Comparison of ENCODE assay signal across 8 mouse cellular contexts in the genomic region with DNA sequence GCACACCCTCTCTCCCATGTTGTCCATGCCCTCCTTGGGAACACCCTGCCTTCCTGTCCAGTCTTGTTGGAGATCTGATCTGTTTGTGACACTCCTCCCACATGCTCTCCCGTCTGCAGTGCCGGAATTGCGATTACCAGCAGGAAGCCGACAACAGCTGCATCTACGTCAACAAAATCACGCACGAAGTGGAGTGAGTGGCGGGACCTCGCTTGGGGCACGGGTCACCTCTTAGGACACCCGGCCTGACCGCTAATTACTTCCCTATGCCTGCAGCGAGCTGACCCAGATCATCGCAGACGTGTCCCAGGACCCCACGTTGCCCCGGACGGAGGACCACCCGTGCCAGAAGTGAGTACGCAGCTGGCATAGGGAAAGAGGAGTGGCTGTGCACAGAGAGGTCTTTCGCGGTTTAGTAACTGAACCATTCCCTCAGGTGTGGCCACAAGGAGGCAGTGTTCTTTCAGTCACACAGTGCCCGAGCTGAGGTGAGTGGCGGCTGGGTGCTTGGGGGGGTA. TPM values are rescaled to one million over a fixed set of nuclear protein-coding genes. Genes with fewer than 3 reads are reported as not detected.
DNase-seq lines count a peak whose midpoint lies in the region; ATAC-seq and TF ChIP-seq lines count a peak whose summit lies in the region.

No protein-coding gene starts in this region.

- H3K9me3 ChIP-seq in forebrain, embryonic 13.5 days (replicated peaks) = no peaks in the 10 kb centered on the region
- H3K9me3 ChIP-seq in hindbrain, embryonic 15.5 days = no peaks in the 10 kb centered on the region
- no peaks in the 10 kb centered on the region for H3K9me3 ChIP-seq in limb, embryonic 10.5 days (replicated peaks)
- no peaks in the 10 kb centered on the region for H3K9me3 ChIP-seq in midbrain, embryonic 10.5 days (replicated peaks)

- ATAC-seq in frontal cortex, adult (ENCODE audit: low TSS enrichment) = 0 out of 2 replicates have a peak, but pooled peaks have one; percentile 3
- peak; percentile 0 for ATAC-seq in forebrain, embryonic 13.5 days
- ATAC-seq in hindbrain, embryonic 15.5 days (ENCODE audit: low FRiP score, low read depth) = peak; percentile 19; the same call in 1 of the 2 replicates

- H3K27me3 ChIP-seq in forebrain, embryonic 13.5 days = no peaks in the 10 kb centered on the region
- no peaks in the 10 kb centered on the region for H3K27me3 ChIP-seq in hindbrain, embryonic 15.5 days
- no peaks in the 10 kb centered on the region for H3K27me3 ChIP-seq in limb, embryonic 10.5 days (ENCODE audit: low read depth, poor library complexity, severe bottlenecking)
- no peaks in the 10 kb centered on the region for H3K27me3 ChIP-seq in midbrain, embryonic 10.5 days (ENCODE audit: low read depth, poor library complexity, severe bottlenecking)
- H3K27me3 ChIP-seq in spleen, adult 2 months (ENCODE audit: control insufficient read depth, insufficient read depth, low read length) = no peaks in the 10 kb centered on the region

- DNase-seq in frontal cortex, adult 2 months (ENCODE audit: extremely low spot score in 1 of 2, low spot score in 1 of 2) = no peak
- DNase-seq in cerebellum, adult 11-12 months = peak; percentile 78
- DNase-seq in limb, embryonic 10.5 days (ENCODE audit: low spot score) = peak; percentile 75
- peak; percentile 55 for DNase-seq in midbrain, embryonic 10.5 days (ENCODE audit: low spot score)
- peak in 1 of 2 experiments; percentile 45 for DNase-seq in spleen, adult 2 months (ENCODE audit: low read depth in 1 of 2, low spot score in 2 of 2)

- peak overlapping the region; percentile 77 for H3K4me3 ChIP-seq in forebrain, embryonic 13.5 days
- H3K4me3 ChIP-seq in hindbrain, embryonic 15.5 days = peak overlapping the region; percentile 61
- H3K4me3 ChIP-seq in limb, embryonic 10.5 days = peak overlapping the region; percentile 84
- H3K4me3 ChIP-seq in midbrain, embryonic 10.5 days = peak overlapping the region; percentile 83
- peak overlapping the region; percentile 85 for H3K4me3 ChIP-seq in spleen, adult 2 months (ENCODE audit: extremely low read depth, insufficient read depth, insufficient read length)

- peak; percentile 26; the same call in 1 of the 2 replicates for TF ChIP-seq CTCF in spleen, adult 2 months (IDR thresholded peaks at IDR 0.05; ENCODE audit: extremely low read depth, insufficient read depth, insufficient read length, insufficient replicate concordance)

- peak overlapping the region; percentile 79 for H3K4me2 ChIP-seq in forebrain, embryonic 13.5 days
- H3K4me2 ChIP-seq in hindbrain, embryonic 15.5 days = peak overlapping the region; percentile 67

- peaks cover 36% of the 10 kb centered on the region for H3K36me3 ChIP-seq in forebrain, embryonic 13.5 days (ENCODE audit: poor library complexity, severe bottlenecking)
- peaks cover 25% of the 10 kb centered on the region; the same call in 1 of the 2 replicates for H3K36me3 ChIP-seq in hindbrain, embryonic 15.5 days
- peaks cover 51% of the 10 kb centered on the region for H3K36me3 ChIP-seq in limb, embryonic 10.5 days
- H3K36me3 ChIP-seq in midbrain, embryonic 10.5 days = peaks cover 45% of the 10 kb centered on the region
- H3K36me3 ChIP-seq in spleen, adult 2 months (ENCODE audit: control insufficient read depth, insufficient read depth, low read length) = no peaks in the 10 kb centered on the region; the same call in none of the 2 replicates

- 4% methylated on average over 24 of the region's 24 CpGs for WGBS in forebrain, embryonic 13.5 days
- WGBS in hindbrain, embryonic 15.5 days = 6% methylated on average over 24 of the region's 24 CpGs
- 5% methylated on average over 24 of the region's 24 CpGs for WGBS in limb, embryonic 10.5 days
- WGBS in midbrain, embryonic 10.5 days = 8% methylated on average over 24 of the region's 24 CpGs
- WGBS in spleen, adult 2 months = 7% methylated on average over 24 of the region's 24 CpGs

- peak overlapping the region; percentile 97 for H3K27ac ChIP-seq in forebrain, embryonic 13.5 days
- peak overlapping the region; percentile 99 for H3K27ac ChIP-seq in hindbrain, embryonic 15.5 days (replicated peaks)
- H3K27ac ChIP-seq in limb, embryonic 10.5 days = peak overlapping the region; percentile 93
- H3K27ac ChIP-seq in midbrain, embryonic 10.5 days (replicated peaks) = peak overlapping the region; percentile 96
- H3K27ac ChIP-seq in spleen, adult 2 months (ENCODE audit: insufficient read depth, low read length) = 0 out of 2 replicates have a peak overlapping the region, but pooled peaks have one; percentile 27

- no peak for TF ChIP-seq POLR2A in spleen, adult 2 months (IDR thresholded peaks at IDR 0.05; ENCODE audit: low read depth, low read length)

- H3K9ac ChIP-seq in forebrain, embryonic 13.5 days = peak overlapping the region; percentile 80
- H3K9ac ChIP-seq in hindbrain, embryonic 15.5 days = peak overlapping the region; percentile 77

- peaks cover 20% of the 10 kb centered on the region for H3K4me1 ChIP-seq in forebrain, embryonic 13.5 days
- peaks cover 21% of the 10 kb centered on the region for H3K4me1 ChIP-seq in hindbrain, embryonic 15.5 days (replicated peaks)
- H3K4me1 ChIP-seq in limb, embryonic 10.5 days = peaks cover 19% of the 10 kb centered on the region
- peaks cover 22% of the 10 kb centered on the region for H3K4me1 ChIP-seq in midbrain, embryonic 10.5 days
- no peaks in the 10 kb centered on the region; the same call in 1 of the 2 replicates for H3K4me1 ChIP-seq in spleen, adult 2 months (ENCODE audit: control insufficient read depth, insufficient read depth, insufficient read length)

RNA-seq across cellular contexts. Expression of a gene that starts 0.6 kb away (rescaled TPM):
- polyA plus RNA-seq in frontal cortex, adult 2 months (2012; rRNA removed) = 114 and 129 TPM in 2 replicates
- polyA plus RNA-seq in forebrain, embryonic 13.5 days (2015; fragmentation: Nextera tagmentation; extraction: Ambion mirVana) = 318 and 339 TPM in 2 replicates
- 430 and 435 TPM in 2 replicates for polyA plus RNA-seq in hindbrain, embryonic 15.5 days (2015; fragmentation: Nextera tagmentation; extraction: Ambion mirVana)
- polyA plus RNA-seq in limb, embryonic 10.5 days (2016; fragmentation: Nextera tagmentation; extraction: Ambion mirVana) = 261 and 262 TPM in 2 replicates
- 274 and 283 TPM in 2 replicates for polyA plus RNA-seq in midbrain, embryonic 10.5 days (2016; fragmentation: Nextera tagmentation; extraction: Ambion mirVana)
- 21.5 and 24.6 TPM in 2 replicates for polyA plus RNA-seq in spleen, adult 2 months (2012; rRNA removed)

RNA-seq across cellular contexts. Expression of a gene that starts 0.9 kb away (rescaled TPM):
- 157 and 161 TPM in 2 replicates for polyA plus RNA-seq in frontal cortex, adult 2 months (2012; rRNA removed)
- polyA plus RNA-seq in forebrain, embryonic 13.5 days (2015; fragmentation: Nextera tagmentation; extraction: Ambion mirVana) = 189 and 194 TPM in 2 replicates
- 176 and 178 TPM in 2 replicates for polyA plus RNA-seq in hindbrain, embryonic 15.5 days (2015; fragmentation: Nextera tagmentation; extraction: Ambion mirVana)
- polyA plus RNA-seq in limb, embryonic 10.5 days (2016; fragmentation: Nextera tagmentation; extraction: Ambion mirVana) = 170 and 175 TPM in 2 replicates
- 155 and 162 TPM in 2 replicates for polyA plus RNA-seq in midbrain, embryonic 10.5 days (2016; fragmentation: Nextera tagmentation; extraction: Ambion mirVana)
- polyA plus RNA-seq in spleen, adult 2 months (2012; rRNA removed) = 51.5 and 60.8 TPM in 2 replicates

RNA-seq across cellular contexts. Expression of a gene that starts 2.8 kb away (rescaled TPM):
- polyA plus RNA-seq in frontal cortex, adult 2 months (2012; rRNA removed) = not detected in 2 replicates
- not detected in 2 replicates for polyA plus RNA-seq in forebrain, embryonic 13.5 days (2015; fragmentation: Nextera tagmentation; extraction: Ambion mirVana)
- not detected in 2 replicates for polyA plus RNA-seq in hindbrain, embryonic 15.5 days (2015; fragmentation: Nextera tagmentation; extraction: Ambion mirVana)
- not detected in 2 replicates for polyA plus RNA-seq in limb, embryonic 10.5 days (2016; fragmentation: Nextera tagmentation; extraction: Ambion mirVana)
- polyA plus RNA-seq in midbrain, embryonic 10.5 days (2016; fragmentation: Nextera tagmentation; extraction: Ambion mirVana) = not detected in 2 replicates
- polyA plus RNA-seq in spleen, adult 2 months (2012; rRNA removed) = 0.13 TPM in 1 of 2 replicates, not detected in the other

RNA-seq across cellular contexts. Expression of a gene that starts 34.1 kb away (rescaled TPM):
- polyA plus RNA-seq in frontal cortex, adult 2 months (2012; rRNA removed) = 236 and 319 TPM in 2 replicates
- polyA plus RNA-seq in forebrain, embryonic 13.5 days (2015; fragmentation: Nextera tagmentation; extraction: Ambion mirVana) = 51.9 and 54.9 TPM in 2 replicates
- 86.4 and 88.3 TPM in 2 replicates for polyA plus RNA-seq in hindbrain, embryonic 15.5 days (2015; fragmentation: Nextera tagmentation; extraction: Ambion mirVana)
- 57.6 and 66.5 TPM in 2 replicates for polyA plus RNA-seq in limb, embryonic 10.5 days (2016; fragmentation: Nextera tagmentation; extraction: Ambion mirVana)
- 52.1 and 55.5 TPM in 2 replicates for polyA plus RNA-seq in midbrain, embryonic 10.5 days (2016; fragmentation: Nextera tagmentation; extraction: Ambion mirVana)
- polyA plus RNA-seq in spleen, adult 2 months (2012; rRNA removed) = 414 and 469 TPM in 2 replicates

RNA-seq across cellular contexts. Expression of a gene that starts 47.2 kb away (rescaled TPM):
- 0.15 and 0.22 TPM in 2 replicates for polyA plus RNA-seq in frontal cortex, adult 2 months (2012; rRNA removed)
- polyA plus RNA-seq in forebrain, embryonic 13.5 days (2015; fragmentation: Nextera tagmentation; extraction: Ambion mirVana) = 0.21 and 0.68 TPM in 2 replicates
- polyA plus RNA-seq in hindbrain, embryonic 15.5 days (2015; fragmentation: Nextera tagmentation; extraction: Ambion mirVana) = 0.52 and 0.88 TPM in 2 replicates
- polyA plus RNA-seq in limb, embryonic 10.5 days (2016; fragmentation: Nextera tagmentation; extraction: Ambion mirVana) = 0.15 and 0.25 TPM in 2 replicates
- polyA plus RNA-seq in midbrain, embryonic 10.5 days (2016; fragmentation: Nextera tagmentation; extraction: Ambion mirVana) = 0.32 and 0.55 TPM in 2 replicates
- polyA plus RNA-seq in spleen, adult 2 months (2012; rRNA removed) = 0.14 and 0.18 TPM in 2 replicates

Comparison
In these comparisons a context has a peak if more than half of its experiments do, and no peak if none do; other contexts are left out.
1. DNase-seq: peak in cerebellum, adult 11-12 months (single experiment), limb, embryonic 10.5 days (single experiment) and midbrain, embryonic 10.5 days (single experiment); none in frontal cortex, adult 2 months (0 of 2).
2. H3K27ac ChIP-seq: peak in every context shown above with its lines; median percentile 99 in hindbrain, embryonic 15.5 days; 97 in forebrain, embryonic 13.5 days; 96 in midbrain, embryonic 10.5 days; 93 in limb, embryonic 10.5 days; 27 in spleen, adult 2 months.
3. Peak in every context shown above with its lines, with median percentiles within 50 percentile points of each other: ATAC-seq and H3K4me3 ChIP-seq.